Mouse (Mus musculus) olfactory bulb, adult 2 months (tissue): ENCODE data around the gene Gpr176. TPM values are rescaled to one million over a fixed set of nuclear protein-coding genes. Genes with fewer than 3 reads are reported as not detected.

Experiments used
- H3K27ac ChIP-seq: fragments of 200-500 bp; 2 replicates; pipeline ENCODE4 v1.5.1; 2012; ENCODE audit warnings: low read depth, low read length; ENCODE audit not compliant: insufficient read depth
- H3K4me1 ChIP-seq: fragments of 200-500 bp; 2 replicates; pipeline ENCODE4 v1.6.1; 2012; ENCODE audit warnings: low read length; ENCODE audit not compliant: control insufficient read depth, insufficient read depth
- H3K4me3 ChIP-seq: fragments of 200-500 bp; 2 replicates; pipeline ENCODE4 v1.5.1; 2012; ENCODE audit warnings: mild to moderate bottlenecking, low read depth, low read length, moderate library complexity; ENCODE audit not compliant: insufficient read depth
- CTCF ChIP-seq: fragments of 200-500 bp; IDR thresholded peaks from 2 replicates; pipeline ENCODE4 v1.5.1; 2012; ENCODE audit warnings: low read depth, mild to moderate bottlenecking, low read length, moderate library complexity; ENCODE audit not compliant: insufficient read depth
- POLR2A ChIP-seq: fragments of 200-500 bp; IDR thresholded peaks from 2 replicates; pipeline ENCODE4 v1.6.1; 2012; ENCODE audit warnings: mild to moderate bottlenecking, low read depth, low read length, moderate library complexity; ENCODE audit not compliant: insufficient read depth
- WGBS: fragments of 180-500 bp; shearing (Covaris S2); methylation state at CpG from one replicate; pipeline ENCODE4 v1.1.7; 2018; 5-methylcytosine and 5-hydroxymethylcytosine counted together
- polyA plus RNA-seq: library from polyadenylated mRNA; stranded (reverse); fragments of >200 nt; gene quantifications from 2 replicates; pipeline ENCODE4 v1.2.4, GENCODE M21; 2012; ENCODE audit warnings: low replicate concordance; ENCODE audit not compliant: missing spikeins, insufficient read depth, insufficient read length

The Gpr176 gene
- polyA plus RNA-seq, 1 experiment, result not detected

DNA sequence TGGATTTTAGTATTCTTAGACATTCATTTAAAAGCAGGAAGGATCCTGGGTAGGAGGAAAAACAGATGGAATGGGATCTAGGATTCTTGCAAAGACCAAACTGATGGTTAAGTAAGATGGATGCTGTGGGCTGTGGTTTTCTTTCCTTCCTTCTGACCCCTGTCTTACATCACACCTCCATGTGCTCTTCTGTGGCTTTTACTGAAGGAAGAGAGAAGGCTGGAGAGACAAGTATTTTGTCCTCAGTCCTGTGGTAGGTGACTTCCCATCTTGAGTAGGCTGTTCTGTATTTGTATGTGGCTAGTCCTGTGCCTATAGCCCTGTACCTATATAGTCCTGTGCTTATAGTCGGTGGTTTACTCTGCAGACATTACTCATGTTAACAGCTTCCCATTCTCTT, 2.3 kb upstream of the Gpr176 start:
- H3K27ac ChIP-seq, result no peak overlapping the region
- peaks cover 15% of the 10 kb centered on the region for H3K4me1 ChIP-seq
- 60% methylated on average over 1 of the region's 1 CpGs for WGBS
- no peak overlapping the region for H3K4me3 ChIP-seq
- no peak for TF ChIP-seq CTCF
- no peak for TF ChIP-seq POLR2A

DNA sequence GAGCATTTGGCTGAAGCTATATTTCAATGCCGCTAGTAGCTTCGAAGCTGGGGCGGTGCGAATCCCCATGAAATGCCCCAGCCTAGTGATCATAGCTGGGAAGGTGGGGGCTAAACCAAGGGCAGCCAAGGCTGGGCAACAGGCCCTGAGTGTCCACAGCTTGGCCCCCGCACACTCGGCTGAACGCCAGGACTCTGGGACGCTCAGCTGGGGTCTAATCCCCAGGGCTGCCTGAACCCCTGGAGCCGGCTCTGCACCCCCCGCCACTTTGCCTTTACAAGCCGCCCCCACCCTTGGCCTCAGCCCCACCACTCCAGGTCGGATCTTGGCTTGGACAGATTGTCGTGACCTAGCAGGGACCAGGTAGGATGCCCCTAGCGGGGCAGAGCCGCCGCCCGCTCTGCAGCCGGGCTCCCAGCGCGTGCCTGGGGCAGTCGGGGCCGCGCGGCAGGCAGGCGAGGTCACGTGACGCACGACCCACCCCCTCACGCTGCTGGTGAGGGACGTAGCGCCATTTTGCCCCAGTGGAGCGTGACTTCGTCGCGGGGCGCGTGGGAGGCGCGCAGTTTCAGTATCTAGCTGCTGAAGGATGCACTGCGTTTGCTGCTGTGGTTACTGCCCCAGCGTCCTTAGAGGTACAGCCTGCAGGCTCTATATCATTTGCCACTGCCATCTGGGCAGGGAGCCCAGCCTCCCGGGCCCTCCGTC, 507 bp upstream of the Gpr176 start:
- Histone ChIP-seq H3K27ac (peak overlapping the region; percentile 79), H3K4me3 (peak overlapping the region; percentile 58), H3K4me1 (peaks cover 15% of the 10 kb centered on the region)
- WGBS, result 1% methylated on average over 43 of the region's 43 CpGs
- peak; percentile 80 for TF ChIP-seq POLR2A
- TF ChIP-seq CTCF, result peak; percentile 44; the same call in 1 of the 2 replicates

DNA sequence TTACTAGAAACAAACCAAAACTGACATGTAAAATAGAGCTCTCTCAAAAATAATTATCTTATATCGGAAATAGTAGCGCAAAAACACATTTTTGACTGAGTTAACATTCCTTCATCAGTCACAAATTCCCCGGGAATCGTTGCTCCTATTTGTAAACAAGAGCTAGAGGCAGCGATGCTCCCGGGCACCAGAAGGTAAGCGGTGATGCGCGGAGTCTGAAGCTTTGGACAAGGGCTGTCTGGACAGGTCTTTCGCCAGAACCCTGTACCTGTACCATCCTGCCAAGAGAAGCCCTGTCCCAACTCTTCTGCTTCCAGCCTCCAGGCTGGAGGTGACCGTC, 688 bp downstream of the Gpr176 start:
- TF ChIP-seq CTCF (no peak), POLR2A (no peak)
- Histone ChIP-seq H3K27ac (peak overlapping the region; percentile 79; the same call in 1 of the 2 replicates), H3K4me3 (peak overlapping the region; percentile 58), H3K4me1 (peaks cover 15% of the 10 kb centered on the region)
- 9% methylated on average over 11 of the region's 11 CpGs for WGBS

GRCm38 (mm10) chr2:118371841-118372240, 1.4 kb downstream of the Gpr176 start:
- WGBS, result 35% methylated on average over 1 of the region's 1 CpGs
- H3K4me1 ChIP-seq, result peaks cover 15% of the 10 kb centered on the region
- no peak overlapping the region for H3K27ac ChIP-seq
- no peak overlapping the region for H3K4me3 ChIP-seq
- TF ChIP-seq CTCF (no peak), POLR2A (no peak)

DNA sequence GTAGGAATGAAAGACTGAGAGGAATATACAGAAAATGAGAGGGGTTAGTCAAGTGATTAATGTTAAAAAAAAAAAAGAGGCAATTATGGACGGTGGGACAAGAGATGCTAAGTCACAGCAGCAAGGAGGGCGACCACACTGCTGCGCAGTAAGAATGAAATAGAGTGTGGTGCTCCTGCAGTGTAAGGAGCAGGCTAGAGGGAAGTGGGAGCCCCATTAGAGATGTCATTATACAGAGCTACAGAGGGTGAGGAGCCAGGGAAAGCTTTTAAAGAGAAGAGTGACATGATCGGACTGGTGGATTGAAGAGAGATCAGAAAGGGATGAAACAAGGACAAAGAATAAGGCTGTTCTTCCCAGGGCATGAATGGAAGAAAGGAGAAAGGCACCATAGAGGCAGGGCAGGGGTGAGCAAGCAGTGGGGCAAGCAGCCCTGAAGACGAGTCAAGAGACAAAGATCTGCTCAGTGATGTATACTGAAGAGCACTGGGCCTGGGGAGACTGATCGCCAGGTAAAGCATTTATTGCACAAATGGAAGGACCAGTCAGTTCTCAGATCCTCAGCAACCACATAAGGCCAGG, 18.0 kb downstream of the Gpr176 start:
- TF ChIP-seq CTCF (no peak), POLR2A (no peak)
- Histone ChIP-seq H3K4me3 (no peak overlapping the region), H3K27ac (no peak overlapping the region), H3K4me1 (no peaks in the 10 kb centered on the region)
- WGBS, result 82% methylated on average over 6 of the region's 6 CpGs

GRCm38 (mm10) chr2:118353916-118354403, 19.3 kb downstream of the Gpr176 start:
- 80% methylated on average over 4 of the region's 4 CpGs for WGBS

DNA sequence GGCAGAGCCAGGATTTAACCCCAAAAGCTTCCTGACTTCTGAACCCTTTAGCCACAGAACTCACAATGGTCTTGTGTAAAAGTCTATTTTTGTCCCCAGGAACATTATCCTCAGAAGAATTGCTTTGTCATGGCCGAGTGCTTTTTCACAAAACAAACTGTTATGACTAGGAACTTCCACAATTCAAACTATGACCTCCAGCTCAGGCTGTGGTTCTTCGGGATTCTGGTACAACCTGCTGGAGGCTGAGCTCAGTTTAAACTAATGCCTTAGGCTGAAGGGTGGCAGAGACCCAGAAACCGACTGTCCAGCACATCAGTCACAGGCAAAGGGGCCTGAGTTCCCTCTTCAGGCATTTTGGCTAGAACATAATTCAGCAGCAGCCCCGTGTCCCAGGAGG, 19.7 kb downstream of the Gpr176 start:
- Histone ChIP-seq H3K4me3 (no peak overlapping the region), H3K27ac (no peak overlapping the region), H3K4me1 (no peaks in the 10 kb centered on the region)
- TF ChIP-seq CTCF (no peak), POLR2A (no peak)
- WGBS, result 55% methylated on average over 4 of the region's 4 CpGs

More at GRCm38 (mm10) chr2:118353916-118354403, 19.3 kb downstream of the Gpr176 start:
- Histone ChIP-seq H3K4me3 (no peak overlapping the region), H3K27ac (no peak overlapping the region), H3K4me1 (no peaks in the 10 kb centered on the region)
- TF ChIP-seq POLR2A (no peak), CTCF (no peak)

GRCm38 (mm10) chr2:118345535-118345934, 27.7 kb downstream of the Gpr176 start:
- H3K4me1 ChIP-seq, result no peaks in the 10 kb centered on the region
- TF ChIP-seq CTCF, result no peak
- no peak for TF ChIP-seq POLR2A
- H3K27ac ChIP-seq, result no peak overlapping the region
- WGBS, result 79% methylated on average over 1 of the region's 1 CpGs
- no peak overlapping the region for H3K4me3 ChIP-seq

GRCm38 (mm10) chr2:118343897-118344296, 29.3 kb downstream of the Gpr176 start:
- Histone ChIP-seq H3K27ac (no peak overlapping the region), H3K4me3 (no peak overlapping the region), H3K4me1 (no peaks in the 10 kb centered on the region)
- TF ChIP-seq CTCF (no peak), POLR2A (no peak)
- WGBS, result 86% methylated on average over 3 of the region's 3 CpGs
